Mouse (Mus musculus): Measurements from ENCODE around the gene Gpr146. TPM values are rescaled to one million over a fixed set of nuclear protein-coding genes. Genes with fewer than 3 reads are reported as not detected.

The Gpr146 gene
- polyA plus RNA-seq, 1 experiment from 2014 or later: 0.93 TPM

GRCm38 (mm10) chr5:139363858-139364257, 13.6 kb upstream of the Gpr146 start:
- WGBS: 69% methylated on average over 7 of the region's 7 CpGs
- Histone ChIP-seq H3K4me1 (peaks cover 11% of the 10 kb centered on the region; the same call in 1 of the 2 replicates), H3K4me3 (no peak overlapping the region), H3K36me3 (ENCODE audit: poor library complexity, severe bottlenecking) (peaks cover 12% of the 10 kb centered on the region), H3K27ac (no peak overlapping the region), H3K9me3 (replicated peaks) (no peaks in the 10 kb centered on the region), H3K4me2 (no peak overlapping the region), H3K27me3 (no peaks in the 10 kb centered on the region), H3K9ac (no peak overlapping the region)
- ATAC-seq: no peak

GRCm38 (mm10) chr5:139364260-139364910, 13.1 kb upstream of the Gpr146 start:
- Histone ChIP-seq H3K4me1 (peaks cover 11% of the 10 kb centered on the region; the same call in 1 of the 2 replicates), H3K4me3 (no peak overlapping the region), H3K9me3 (replicated peaks) (no peaks in the 10 kb centered on the region), H3K36me3 (ENCODE audit: poor library complexity, severe bottlenecking) (peaks cover 12% of the 10 kb centered on the region), H3K9ac (no peak overlapping the region), H3K4me2 (no peak overlapping the region), H3K27me3 (no peaks in the 10 kb centered on the region), H3K27ac (no peak overlapping the region)
- ATAC-seq: peak; percentile 62
- WGBS: 42% methylated on average over 12 of the region's 12 CpGs

GRCm38 (mm10) chr5:139364911-139365571, 12.5 kb upstream of the Gpr146 start:
- H3K27ac ChIP-seq: no peak overlapping the region
- no peak overlapping the region for H3K4me2 ChIP-seq
- H3K27me3 ChIP-seq: no peaks in the 10 kb centered on the region
- H3K36me3 ChIP-seq (ENCODE audit: poor library complexity, severe bottlenecking): peaks cover 12% of the 10 kb centered on the region
- WGBS: 47% methylated on average over 5 of the region's 5 CpGs
- no peak for ATAC-seq
- H3K4me1 ChIP-seq: peaks cover 11% of the 10 kb centered on the region; the same call in 1 of the 2 replicates
- H3K9ac ChIP-seq: no peak overlapping the region
- no peak overlapping the region for H3K4me3 ChIP-seq
- no peaks in the 10 kb centered on the region for H3K9me3 ChIP-seq (replicated peaks)

DNA sequence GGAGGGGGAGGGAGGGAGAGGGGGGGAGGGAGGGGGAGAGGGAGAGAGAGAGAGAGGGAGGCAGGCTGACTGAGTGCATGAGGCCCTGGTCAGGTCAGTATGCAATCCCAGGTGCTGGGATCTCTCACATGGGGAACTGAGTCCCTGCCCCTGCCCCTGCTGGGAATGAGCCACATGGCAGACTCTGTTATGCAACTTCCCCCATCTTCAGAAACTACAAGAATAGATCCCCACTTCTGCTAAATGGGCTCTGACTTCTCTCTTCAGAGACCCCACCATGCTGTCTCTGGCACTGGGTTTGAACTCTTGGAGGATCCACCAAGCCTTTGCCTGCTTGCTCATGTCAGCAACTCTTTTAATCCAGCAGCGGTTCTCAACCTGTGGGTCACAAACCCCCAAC, 11.7 kb upstream of the Gpr146 start:
- WGBS: 80% methylated on average over 1 of the region's 1 CpGs
- H3K36me3 ChIP-seq (ENCODE audit: poor library complexity, severe bottlenecking): peaks cover 12% of the 10 kb centered on the region
- H3K9me3 ChIP-seq (replicated peaks): no peaks in the 10 kb centered on the region
- no peak for ATAC-seq
- no peak overlapping the region for H3K9ac ChIP-seq
- peaks cover 15% of the 10 kb centered on the region for H3K4me1 ChIP-seq
- no peak overlapping the region for H3K4me3 ChIP-seq
- H3K27ac ChIP-seq: no peak overlapping the region
- peaks cover 5% of the 10 kb centered on the region; the same call in 1 of the 2 replicates for H3K27me3 ChIP-seq
- no peak overlapping the region for H3K4me2 ChIP-seq

DNA sequence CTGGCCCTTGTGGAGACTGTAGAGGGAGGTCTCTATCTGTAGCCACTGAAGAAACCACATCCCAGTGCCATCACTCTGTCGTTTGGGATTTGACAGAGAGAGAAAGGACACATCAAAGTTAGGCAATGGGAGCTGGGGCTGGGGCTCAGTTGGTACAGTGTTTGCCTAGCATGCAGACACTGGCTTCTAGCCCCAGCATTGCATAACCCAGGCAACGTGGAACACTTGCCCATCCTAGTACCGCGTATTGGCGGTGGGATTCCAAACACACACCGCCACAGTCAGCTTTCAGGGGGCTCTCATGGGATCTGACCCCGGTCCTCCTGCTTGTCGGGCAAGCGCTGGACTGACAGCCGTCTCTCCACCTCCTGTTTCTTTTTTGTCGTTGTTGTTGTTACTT, 11.0 kb upstream of the Gpr146 start:
- no peak overlapping the region for H3K27ac ChIP-seq
- no peak for ATAC-seq
- no peak overlapping the region for H3K4me2 ChIP-seq
- H3K27me3 ChIP-seq: peaks cover 5% of the 10 kb centered on the region; the same call in 1 of the 2 replicates
- no peak overlapping the region for H3K9ac ChIP-seq
- 83% methylated on average over 11 of the region's 11 CpGs for WGBS
- no peaks in the 10 kb centered on the region for H3K9me3 ChIP-seq (replicated peaks)
- H3K4me3 ChIP-seq: no peak overlapping the region
- H3K36me3 ChIP-seq (ENCODE audit: poor library complexity, severe bottlenecking): peaks cover 12% of the 10 kb centered on the region
- peaks cover 21% of the 10 kb centered on the region for H3K4me1 ChIP-seq

DNA sequence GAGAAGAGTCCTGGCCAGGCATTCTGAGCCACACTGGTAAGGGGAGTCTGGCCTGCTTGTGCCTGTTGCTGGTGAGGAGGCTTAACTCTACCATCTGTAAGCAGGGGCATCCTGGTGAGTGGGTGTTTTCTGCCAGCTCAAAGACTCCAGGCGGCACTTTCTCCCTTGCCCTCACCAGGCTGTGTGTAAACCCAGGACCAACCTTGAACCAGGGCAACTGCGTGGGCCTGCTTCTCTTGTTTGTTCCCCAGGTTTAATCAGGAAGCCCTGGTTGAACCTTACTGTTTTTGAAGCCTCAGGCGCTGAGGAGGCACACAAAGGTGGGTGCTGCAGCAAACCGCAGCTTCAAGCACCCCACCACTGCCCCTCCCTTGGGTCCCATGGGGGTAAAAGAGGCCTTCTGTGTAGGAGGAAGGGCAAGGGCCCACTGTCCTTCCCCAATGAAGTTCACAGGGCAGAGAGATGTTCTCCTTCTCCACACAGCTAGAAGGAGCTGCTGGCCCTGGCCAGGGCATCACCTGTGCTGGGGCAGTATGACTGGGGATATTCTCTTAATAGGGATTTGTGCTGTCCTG, 9.5 kb upstream of the Gpr146 start:
- H3K4me3 ChIP-seq: no peak overlapping the region
- peaks cover 5% of the 10 kb centered on the region; the same call in 1 of the 2 replicates for H3K27me3 ChIP-seq
- H3K4me2 ChIP-seq: no peak overlapping the region
- no peak overlapping the region for H3K27ac ChIP-seq
- peaks cover 30% of the 10 kb centered on the region for H3K4me1 ChIP-seq
- H3K9ac ChIP-seq: no peak overlapping the region
- ATAC-seq: no peak
- WGBS: 100% methylated on average over 4 of the region's 4 CpGs
- H3K36me3 ChIP-seq (ENCODE audit: poor library complexity, severe bottlenecking): peaks cover 5% of the 10 kb centered on the region
- H3K9me3 ChIP-seq (replicated peaks): no peaks in the 10 kb centered on the region

- no peak for ATAC-seq
- no peak overlapping the region for H3K4me2 ChIP-seq
- H3K36me3 ChIP-seq (ENCODE audit: poor library complexity, severe bottlenecking): peaks cover under 1% of the 10 kb centered on the region; the same call in 1 of the 2 replicates
- H3K9ac ChIP-seq: no peak overlapping the region
- 83% methylated on average over 11 of the region's 11 CpGs for WGBS
- H3K4me1 ChIP-seq: peaks cover 30% of the 10 kb centered on the region
- peaks cover 5% of the 10 kb centered on the region; the same call in 1 of the 2 replicates for H3K27me3 ChIP-seq
- H3K9me3 ChIP-seq (replicated peaks): no peaks in the 10 kb centered on the region
- no peak overlapping the region for H3K27ac ChIP-seq
- no peak overlapping the region for H3K4me3 ChIP-seq
Observed at GRCm38 (mm10) chr5:139368638-139369320, 8.7 kb upstream of the Gpr146 start.

- H3K4me3 ChIP-seq: no peak overlapping the region
- WGBS: 86% methylated on average over 6 of the region's 6 CpGs
- no peaks in the 10 kb centered on the region for H3K9me3 ChIP-seq (replicated peaks)
- no peak overlapping the region for H3K27ac ChIP-seq
- no peak overlapping the region for H3K9ac ChIP-seq
- no peaks in the 10 kb centered on the region for H3K36me3 ChIP-seq (ENCODE audit: poor library complexity, severe bottlenecking)
- ATAC-seq: no peak
- peaks cover 19% of the 10 kb centered on the region for H3K4me1 ChIP-seq
- H3K4me2 ChIP-seq: no peak overlapping the region
- peaks cover 5% of the 10 kb centered on the region; the same call in 1 of the 2 replicates for H3K27me3 ChIP-seq
Observed at GRCm38 (mm10) chr5:139370336-139370735, 7.2 kb upstream of the Gpr146 start.

GRCm38 (mm10) chr5:139371118-139371517, 6.4 kb upstream of the Gpr146 start:
- 58% methylated on average over 5 of the region's 5 CpGs for WGBS
- Histone ChIP-seq H3K27me3 (peaks cover 5% of the 10 kb centered on the region; the same call in 1 of the 2 replicates), H3K27ac (peak overlapping the region; percentile 35; the same call in 1 of the 2 replicates), H3K4me2 (peak overlapping the region; percentile 82), H3K9me3 (replicated peaks) (no peaks in the 10 kb centered on the region), H3K9ac (peak overlapping the region; percentile 85; the same call in 1 of the 2 replicates), H3K4me3 (peak overlapping the region; percentile 57), H3K4me1 (peaks cover 19% of the 10 kb centered on the region), H3K36me3 (ENCODE audit: poor library complexity, severe bottlenecking) (no peaks in the 10 kb centered on the region)
- ATAC-seq: no peak

GRCm38 (mm10) chr5:139371631-139372401, 5.7 kb upstream of the Gpr146 start:
- peak; percentile 95 for ATAC-seq

DNA sequence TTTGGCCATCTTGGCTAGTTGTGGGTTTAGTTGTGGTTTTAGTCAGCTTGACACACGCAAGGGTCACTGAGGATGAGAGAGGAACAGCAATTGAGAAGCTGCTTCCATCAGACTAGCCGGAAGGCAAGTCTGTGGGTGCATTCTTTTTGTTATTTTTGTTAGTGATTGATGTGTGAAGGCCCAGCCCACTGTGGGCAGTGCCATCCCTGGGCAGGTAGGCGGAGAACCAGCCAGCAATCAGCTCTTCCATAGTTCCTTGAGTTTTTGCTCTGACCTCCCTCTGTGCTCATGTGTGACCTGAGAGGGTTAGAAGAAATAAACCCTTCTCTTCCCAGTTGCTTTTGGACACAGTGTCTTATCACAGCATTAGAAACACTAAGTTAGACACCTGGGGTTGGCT, 4.4 kb upstream of the Gpr146 start:
- H3K27me3 ChIP-seq: peaks cover 5% of the 10 kb centered on the region; the same call in 1 of the 2 replicates
- H3K4me1 ChIP-seq: peaks cover 19% of the 10 kb centered on the region
- ATAC-seq: no peak
- H3K4me2 ChIP-seq: no peak overlapping the region
- 80% methylated on average over 3 of the region's 3 CpGs for WGBS
- no peaks in the 10 kb centered on the region for H3K36me3 ChIP-seq (ENCODE audit: poor library complexity, severe bottlenecking)
- no peak overlapping the region for H3K4me3 ChIP-seq
- no peak overlapping the region for H3K27ac ChIP-seq
- no peak overlapping the region for H3K9ac ChIP-seq
- no peaks in the 10 kb centered on the region for H3K9me3 ChIP-seq (replicated peaks)

More at GRCm38 (mm10) chr5:139371631-139372401, 5.7 kb upstream of the Gpr146 start:
- Histone ChIP-seq H3K36me3 (ENCODE audit: poor library complexity, severe bottlenecking) (no peaks in the 10 kb centered on the region), H3K4me1 (peaks cover 19% of the 10 kb centered on the region), H3K4me3 (peak overlapping the region; percentile 57), H3K9ac (peak overlapping the region; percentile 85), H3K27ac (peak overlapping the region; percentile 64), H3K9me3 (replicated peaks) (no peaks in the 10 kb centered on the region), H3K27me3 (peaks cover 5% of the 10 kb centered on the region; the same call in 1 of the 2 replicates), H3K4me2 (peak overlapping the region; percentile 82)
- WGBS: 2% methylated on average over 38 of the region's 39 CpGs
